Mouse (Mus musculus): ENCODE measurements around the gene Lamtor2. TPM values are rescaled to one million over a fixed set of nuclear protein-coding genes. Genes with fewer than 3 reads are reported as not detected.

Lamtor2 gene
- total and polyA plus RNA-seq, 3 experiments = 125 to 188 TPM; not detected in 1

- Histone ChIP-seq H3K4me1 (ENCODE audit: control insufficient read depth in 1 of 2, insufficient read depth in 2 of 2, low read length in 2 of 2) (peaks cover 17 to 24% of the 10 kb centered on the region in 2 experiments), H3K27me3 (ENCODE audit: control insufficient read depth in 1 of 2, insufficient read depth in 2 of 2, low read length in 2 of 2) (no peaks in the 10 kb centered on the region), H3K36me3 (ENCODE audit: control insufficient read depth in 1 of 2, insufficient read depth in 2 of 2, low read length in 2 of 2) (peaks cover 0 to 12% of the 10 kb centered on the region in 2 experiments; a peak in 2 of 4 replicates), H3K79me2 (ENCODE audit: control insufficient read depth, insufficient read depth, low read length, poor library complexity) (no peaks in the 10 kb centered on the region), H3K9ac (ENCODE audit: control insufficient read depth, low read depth, low read length, poor library complexity, severe bottlenecking) (no peak overlapping the region), H3K4me3 (ENCODE audit: control insufficient read depth in 1 of 2, insufficient read depth in 1 of 2, low read depth in 2 of 2, low read length in 2 of 2) (no peak overlapping the region), H3K9me3 (replicated peaks; ENCODE audit: insufficient read depth, low read length) (no peaks in the 10 kb centered on the region), H3K27ac (ENCODE audit: control insufficient read depth, low read depth, low read length) (no peak overlapping the region)
- DNase-seq (ENCODE audit: low read depth, low spot score) = no peak
- no peak for TF ChIP-seq POLR2A (IDR thresholded peaks at IDR 0.05; ENCODE audit: control insufficient read depth in 1 of 2, insufficient read depth in 1 of 2, low read depth in 1 of 2, low read length in 2 of 2, poor library complexity in 1 of 2)
- TF ChIP-seq MYC (IDR thresholded peaks at IDR 0.05; ENCODE audit: low read depth, low read length) = no peak
- TF ChIP-seq USF1 (IDR thresholded peaks at IDR 0.05; ENCODE audit: low read depth, low read length) = no peak
- no peak for TF ChIP-seq USF2 (IDR thresholded peaks at IDR 0.05; ENCODE audit: borderline replicate concordance in 1 of 2, insufficient read depth in 1 of 2, low read depth in 1 of 2, low read length in 2 of 2)
- TF ChIP-seq TBP (IDR thresholded peaks at IDR 0.05; ENCODE audit: low read depth, low read length) = no peak
- TF ChIP-seq EP300 (IDR thresholded peaks at IDR 0.05; ENCODE audit: low read depth in 1 of 2, low read length in 2 of 2) = no peak
- no peak for TF ChIP-seq MAZ (IDR thresholded peaks at IDR 0.05; ENCODE audit: low read depth, low read length)
Observed at GRCm38 (mm10) chr3:88543174-88543573, 9.7 kb downstream of the Lamtor2 start.

GRCm38 (mm10) chr3:88542486-88542885 lies 10.4 kb downstream of the Lamtor2 start:
- DNase-seq (ENCODE audit: low read depth, low spot score) = no peak
- H3K36me3 ChIP-seq (ENCODE audit: control insufficient read depth in 1 of 2, insufficient read depth in 2 of 2, low read length in 2 of 2) = peaks cover 0 to 12% of the 10 kb centered on the region in 2 experiments; a peak in 2 of 4 replicates
- H3K79me2 ChIP-seq (ENCODE audit: control insufficient read depth, insufficient read depth, low read length, poor library complexity) = no peaks in the 10 kb centered on the region
- no peaks in the 10 kb centered on the region for H3K27me3 ChIP-seq (ENCODE audit: control insufficient read depth in 1 of 2, insufficient read depth in 2 of 2, low read length in 2 of 2)
- H3K27ac ChIP-seq (ENCODE audit: control insufficient read depth, low read depth, low read length) = no peak overlapping the region
- H3K9me3 ChIP-seq (replicated peaks; ENCODE audit: insufficient read depth, low read length) = no peaks in the 10 kb centered on the region
- no peak overlapping the region for H3K4me3 ChIP-seq (ENCODE audit: control insufficient read depth in 1 of 2, insufficient read depth in 1 of 2, low read depth in 2 of 2, low read length in 2 of 2)
- peaks cover 17 to 24% of the 10 kb centered on the region in 2 experiments for H3K4me1 ChIP-seq (ENCODE audit: control insufficient read depth in 1 of 2, insufficient read depth in 2 of 2, low read length in 2 of 2)
- no peak overlapping the region for H3K9ac ChIP-seq (ENCODE audit: control insufficient read depth, low read depth, low read length, poor library complexity, severe bottlenecking)
- no peak for TF ChIP-seq NELFE (IDR thresholded peaks at IDR 0.05; ENCODE audit: low read depth, low read length)
- TF ChIP-seq POLR2AphosphoS2 (IDR thresholded peaks at IDR 0.05; ENCODE audit: low read length) = no peak
- TF ChIP-seq E2F4 (IDR thresholded peaks at IDR 0.05; ENCODE audit: borderline replicate concordance, low read depth, low read length) = no peak
- TF ChIP-seq JUND (IDR thresholded peaks at IDR 0.05; ENCODE audit: low read depth, low read length) = no peak
- no peak for TF ChIP-seq ZKSCAN1 (IDR thresholded peaks at IDR 0.05; ENCODE audit: low read depth, low read length)
- no peak for TF ChIP-seq MAX (IDR thresholded peaks at IDR 0.05; ENCODE audit: low read length)
- no peak for TF ChIP-seq NRF1 (IDR thresholded peaks at IDR 0.05; ENCODE audit: insufficient read depth, low read depth, low read length, poor library complexity, severe bottlenecking)
- no peak for TF ChIP-seq GATA1 (IDR thresholded peaks at IDR 0.05; ENCODE audit: low read depth, low read length)
- no peak for TF ChIP-seq POLR2AphosphoS5 (IDR thresholded peaks at IDR 0.05; ENCODE audit: borderline replicate concordance, low read depth, low read length)
- no peak for TF ChIP-seq CHD2 (IDR thresholded peaks at IDR 0.05; ENCODE audit: low read length)
- TF ChIP-seq UBTF (IDR thresholded peaks at IDR 0.05; ENCODE audit: borderline replicate concordance, insufficient read depth, low read depth, low read length) = no peak
- TF ChIP-seq CHD1 (IDR thresholded peaks at IDR 0.05; ENCODE audit: low read depth, low read length) = no peak
- TF ChIP-seq RCOR1 (IDR thresholded peaks at IDR 0.05; ENCODE audit: low read depth, low read length) = no peak
- no peak for TF ChIP-seq MYC (IDR thresholded peaks at IDR 0.05; ENCODE audit: low read depth, low read length)
- no peak for TF ChIP-seq TAL1 (IDR thresholded peaks at IDR 0.05; ENCODE audit: low read length)
- no peak for TF ChIP-seq TCF12 (IDR thresholded peaks at IDR 0.05; ENCODE audit: low read depth, low read length)
- no peak for TF ChIP-seq GABPA (IDR thresholded peaks at IDR 0.05; ENCODE audit: low read depth, low read length)
- TF ChIP-seq CTCF (IDR thresholded peaks at IDR 0.05 in 2 of 3, conservative IDR thresholded peaks at IDR 0.05 in 1 of 3; ENCODE audit: control insufficient read depth in 1 of 3, insufficient read depth in 1 of 3, low read depth in 2 of 3, low read length in 3 of 3, poor library complexity in 1 of 3, severe bottlenecking in 1 of 3) = no peak
- no peak for TF ChIP-seq USF2 (IDR thresholded peaks at IDR 0.05; ENCODE audit: borderline replicate concordance in 1 of 2, insufficient read depth in 1 of 2, low read depth in 1 of 2, low read length in 2 of 2)
- TF ChIP-seq USF1 (IDR thresholded peaks at IDR 0.05; ENCODE audit: low read depth, low read length) = no peak

Data from MEL (cell line).